Mouse (Mus musculus): ENCODE data around the gene Pianp.

DNA sequence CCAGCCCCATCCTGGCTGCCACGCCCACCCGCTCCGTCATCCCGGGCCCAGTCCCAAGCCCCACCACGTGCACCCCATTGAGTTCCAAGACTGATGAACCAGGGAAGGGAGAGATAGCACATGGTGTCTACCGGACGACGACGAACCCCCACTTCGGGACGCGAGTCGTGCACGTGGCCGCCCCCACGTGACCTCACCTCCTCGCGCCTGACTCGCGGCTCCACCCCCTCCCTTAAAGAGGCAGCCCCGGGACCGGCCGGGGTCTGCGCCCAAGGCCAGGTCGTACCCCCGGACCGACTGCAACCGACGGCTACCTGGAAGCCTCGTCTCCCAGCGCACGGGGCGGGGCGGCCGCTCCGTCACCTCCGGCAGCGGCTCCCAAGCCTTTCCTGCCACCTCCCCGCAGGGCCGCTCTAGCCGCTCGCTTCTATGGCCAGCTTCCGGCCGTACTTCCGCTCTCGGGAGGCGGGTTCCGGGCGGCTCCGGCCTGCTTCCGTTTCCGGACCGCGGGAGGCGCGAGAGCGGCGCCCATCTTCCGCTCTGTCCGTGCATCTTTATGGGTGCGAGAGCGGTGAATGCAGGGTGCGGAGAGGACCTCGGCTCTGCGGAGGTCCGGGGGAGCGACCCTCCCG is 31.3 kb upstream of the Pianp start, which contains the start of gene Cops7a:
- TF ChIP-seq CTCF (IDR thresholded peaks at IDR 0.05; ENCODE audit: extremely low read depth, insufficient read depth, insufficient read length, insufficient replicate concordance) = no peak
- TF ChIP-seq POLR2A (IDR thresholded peaks at IDR 0.05; ENCODE audit: low read depth, low read length) = peak; percentile 81
